Mouse (Mus musculus): ENCODE data around the gene H2afy2. TPM values are rescaled to one million over a fixed set of nuclear protein-coding genes. Genes with fewer than 3 reads are reported as not detected.

The H2afy2 gene
- polyA plus RNA-seq, 1 experiment from 2014 or later = 362 TPM

- H3K27me3 ChIP-seq = no peaks in the 10 kb centered on the region
- no peak overlapping the region for H3K27ac ChIP-seq
- ATAC-seq (ENCODE audit: low FRiP score) = no peak
- H3K9ac ChIP-seq = no peak overlapping the region
- H3K36me3 ChIP-seq (replicated peaks) = peaks cover 98% of the 10 kb centered on the region
- no peak overlapping the region for H3K4me2 ChIP-seq
- no peaks in the 10 kb centered on the region for H3K4me1 ChIP-seq
- 95% methylated on average over 4 of the region's 4 CpGs for WGBS
- H3K4me3 ChIP-seq (replicated peaks) = no peak overlapping the region
- H3K9me3 ChIP-seq = no peaks in the 10 kb centered on the region
These were observed 42.1 kb downstream of the H2afy2 start for GRCm38 (mm10) chr10:61741873-61742272.

GRCm38 (mm10) chr10:61741306-61741705 lies 42.6 kb downstream of the H2afy2 start:
- no peak overlapping the region for H3K4me3 ChIP-seq (replicated peaks)
- H3K4me1 ChIP-seq = no peaks in the 10 kb centered on the region
- H3K27ac ChIP-seq = no peak overlapping the region
- H3K27me3 ChIP-seq = no peaks in the 10 kb centered on the region
- WGBS = 96% methylated on average over 1 of the region's 1 CpGs
- ATAC-seq (ENCODE audit: low FRiP score) = no peak
- no peaks in the 10 kb centered on the region for H3K9me3 ChIP-seq
- no peak overlapping the region for H3K9ac ChIP-seq
- no peak overlapping the region for H3K4me2 ChIP-seq
- H3K36me3 ChIP-seq (replicated peaks) = peaks cover 92% of the 10 kb centered on the region

- H3K36me3 ChIP-seq (replicated peaks) = peaks cover 61% of the 10 kb centered on the region
- no peak overlapping the region for H3K27ac ChIP-seq
- H3K4me3 ChIP-seq (replicated peaks) = no peak overlapping the region
- H3K27me3 ChIP-seq = no peaks in the 10 kb centered on the region
- H3K9me3 ChIP-seq = no peaks in the 10 kb centered on the region
- H3K9ac ChIP-seq = no peak overlapping the region
- WGBS = 95% methylated on average over 4 of the region's 4 CpGs
- no peak for ATAC-seq (ENCODE audit: low FRiP score)
- H3K4me1 ChIP-seq = no peaks in the 10 kb centered on the region
- H3K4me2 ChIP-seq = no peak overlapping the region
These were observed 45.8 kb downstream of the H2afy2 start for GRCm38 (mm10) chr10:61738126-61738525.

DNA sequence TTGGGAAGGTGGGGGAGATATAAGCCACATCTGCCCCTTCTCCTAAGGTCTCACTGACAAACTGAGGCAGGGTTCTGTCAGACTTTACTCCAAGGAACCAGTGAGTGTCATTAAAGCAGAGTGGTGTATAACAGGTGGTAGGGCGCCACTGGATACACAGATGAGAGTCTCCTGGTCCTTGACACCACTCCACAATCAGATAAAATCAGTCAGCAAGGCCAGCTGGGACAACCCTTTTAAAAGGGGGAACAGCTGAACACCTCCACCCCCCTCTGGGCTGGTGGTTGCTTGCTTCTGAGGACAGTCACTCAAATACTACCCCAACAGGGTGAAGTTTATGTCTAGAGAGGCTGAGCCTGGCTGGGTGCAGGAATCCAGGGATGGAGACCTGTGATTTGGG lies 46.4 kb downstream of the H2afy2 start:
- no peak overlapping the region for H3K27ac ChIP-seq
- H3K4me3 ChIP-seq (replicated peaks) = no peak overlapping the region
- H3K27me3 ChIP-seq = no peaks in the 10 kb centered on the region
- H3K4me2 ChIP-seq = no peak overlapping the region
- H3K9ac ChIP-seq = no peak overlapping the region
- H3K36me3 ChIP-seq (replicated peaks) = peaks cover 55% of the 10 kb centered on the region
- no peak for ATAC-seq (ENCODE audit: low FRiP score)
- no peaks in the 10 kb centered on the region for H3K4me1 ChIP-seq
- 92% methylated on average over 1 of the region's 1 CpGs for WGBS
- no peaks in the 10 kb centered on the region for H3K9me3 ChIP-seq

DNA sequence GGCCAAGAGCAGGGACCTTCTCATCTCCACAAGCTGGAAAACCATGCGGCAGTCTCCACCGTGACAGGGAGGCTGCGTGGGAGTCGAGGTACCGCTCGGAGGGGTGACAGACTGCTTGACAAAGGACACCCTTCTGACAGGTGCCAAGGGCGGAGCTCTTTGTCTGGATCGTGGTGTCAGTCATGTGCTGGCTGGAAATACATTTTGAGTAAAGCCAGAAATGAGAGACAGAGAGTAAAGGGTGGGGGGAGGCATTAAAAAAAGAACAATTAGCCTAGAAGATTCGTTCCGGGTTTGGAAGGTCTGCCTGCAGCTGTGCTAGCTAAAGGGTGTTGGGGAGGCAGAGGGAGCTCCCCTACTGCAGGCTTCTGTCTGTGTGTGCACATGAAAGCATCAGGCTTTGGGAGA lies 47.3 kb downstream of the H2afy2 start:
- peaks cover 46% of the 10 kb centered on the region for H3K36me3 ChIP-seq (replicated peaks)
- H3K27ac ChIP-seq = peak overlapping the region; percentile 32
- 81% methylated on average over 10 of the region's 10 CpGs for WGBS
- no peak overlapping the region for H3K9ac ChIP-seq
- no peak for ATAC-seq (ENCODE audit: low FRiP score)
- no peak overlapping the region for H3K4me2 ChIP-seq
- H3K9me3 ChIP-seq = no peaks in the 10 kb centered on the region
- no peaks in the 10 kb centered on the region; the same call in 1 of the 2 replicates for H3K27me3 ChIP-seq
- no peaks in the 10 kb centered on the region for H3K4me1 ChIP-seq
- H3K4me3 ChIP-seq (replicated peaks) = no peak overlapping the region

- peaks cover 24% of the 10 kb centered on the region for H3K36me3 ChIP-seq (replicated peaks)
- no peak overlapping the region for H3K4me3 ChIP-seq (replicated peaks)
- H3K27ac ChIP-seq = no peak overlapping the region
- 38% methylated on average over 3 of the region's 3 CpGs for WGBS
- H3K4me1 ChIP-seq = no peaks in the 10 kb centered on the region
- H3K9me3 ChIP-seq = no peaks in the 10 kb centered on the region
- ATAC-seq (ENCODE audit: low FRiP score) = no peak
- H3K27me3 ChIP-seq = no peaks in the 10 kb centered on the region; the same call in 1 of the 2 replicates
- no peak overlapping the region for H3K4me2 ChIP-seq
- no peak overlapping the region for H3K9ac ChIP-seq
These were observed 49.6 kb downstream of the H2afy2 start for GRCm38 (mm10) chr10:61734377-61734776.

DNA sequence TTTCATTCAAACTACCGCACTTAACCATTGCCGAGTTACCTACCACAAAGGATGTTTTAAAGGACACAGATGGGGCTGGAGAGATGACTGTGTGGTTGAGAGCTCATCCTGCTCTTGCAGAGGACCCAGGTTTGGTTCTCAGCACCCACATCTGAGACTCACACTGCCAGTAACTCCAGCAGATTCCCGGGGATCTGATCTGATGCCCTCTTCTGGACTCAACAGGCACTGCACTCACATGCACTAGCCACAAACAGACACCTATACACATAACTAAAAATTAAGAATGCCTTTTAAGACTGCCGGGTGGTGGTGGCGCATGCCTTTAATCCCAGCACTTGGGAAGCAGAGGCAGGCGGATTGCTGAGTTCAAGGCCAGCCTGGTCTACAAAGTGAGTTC lies 53.8 kb downstream of the H2afy2 start:
- H3K4me1 ChIP-seq = no peaks in the 10 kb centered on the region
- no peak overlapping the region for H3K4me2 ChIP-seq
- 91% methylated on average over 6 of the region's 6 CpGs for WGBS
- no peak overlapping the region for H3K27ac ChIP-seq
- no peak overlapping the region for H3K4me3 ChIP-seq (replicated peaks)
- no peaks in the 10 kb centered on the region; the same call in 1 of the 2 replicates for H3K36me3 ChIP-seq (replicated peaks)
- H3K27me3 ChIP-seq = no peaks in the 10 kb centered on the region; the same call in 1 of the 2 replicates
- ATAC-seq (ENCODE audit: low FRiP score) = no peak
- no peak overlapping the region for H3K9ac ChIP-seq
- H3K9me3 ChIP-seq = no peaks in the 10 kb centered on the region

DNA sequence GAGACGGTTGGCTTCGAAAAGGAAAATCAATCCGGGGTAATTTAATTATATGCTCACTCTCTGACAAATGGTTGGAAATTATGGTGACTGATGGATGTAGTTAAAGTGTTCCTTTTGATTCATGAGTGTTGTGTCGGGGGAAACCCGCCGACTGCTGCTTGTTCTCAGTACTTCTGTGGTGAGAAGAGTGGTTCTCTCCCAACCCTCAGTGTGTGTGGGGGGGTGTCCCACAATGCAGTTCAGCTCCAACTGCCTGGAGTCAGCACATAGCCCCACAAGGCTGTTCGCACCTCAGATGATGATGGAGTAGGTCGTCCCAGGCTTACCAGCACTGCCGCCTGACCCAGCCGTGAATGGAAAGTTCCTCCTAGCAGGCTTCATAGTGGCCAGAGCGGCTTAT lies 54.8 kb downstream of the H2afy2 start:
- H3K27me3 ChIP-seq = no peaks in the 10 kb centered on the region; the same call in 1 of the 2 replicates
- no peak overlapping the region for H3K4me3 ChIP-seq (replicated peaks)
- H3K27ac ChIP-seq = no peak overlapping the region
- no peak overlapping the region for H3K4me2 ChIP-seq
- WGBS = 85% methylated on average over 11 of the region's 11 CpGs
- no peaks in the 10 kb centered on the region for H3K9me3 ChIP-seq
- no peaks in the 10 kb centered on the region; the same call in 1 of the 2 replicates for H3K36me3 ChIP-seq (replicated peaks)
- H3K9ac ChIP-seq = no peak overlapping the region
- H3K4me1 ChIP-seq = no peaks in the 10 kb centered on the region
- ATAC-seq (ENCODE audit: low FRiP score) = no peak

- Histone ChIP-seq H3K36me3 (replicated peaks) (no peaks in the 10 kb centered on the region), H3K27me3 (0 out of 2 replicates have a peak, but pooled peaks cover 4% of the 10 kb centered on the region), H3K4me2 (no peak overlapping the region), H3K4me3 (replicated peaks) (no peak overlapping the region), H3K9me3 (no peaks in the 10 kb centered on the region), H3K9ac (no peak overlapping the region), H3K4me1 (no peaks in the 10 kb centered on the region), H3K27ac (no peak overlapping the region)
- ATAC-seq (ENCODE audit: low FRiP score) = no peak
- 76% methylated on average over 6 of the region's 6 CpGs for WGBS
These were observed 60.7 kb downstream of the H2afy2 start for GRCm38 (mm10) chr10:61723271-61723670.

DNA sequence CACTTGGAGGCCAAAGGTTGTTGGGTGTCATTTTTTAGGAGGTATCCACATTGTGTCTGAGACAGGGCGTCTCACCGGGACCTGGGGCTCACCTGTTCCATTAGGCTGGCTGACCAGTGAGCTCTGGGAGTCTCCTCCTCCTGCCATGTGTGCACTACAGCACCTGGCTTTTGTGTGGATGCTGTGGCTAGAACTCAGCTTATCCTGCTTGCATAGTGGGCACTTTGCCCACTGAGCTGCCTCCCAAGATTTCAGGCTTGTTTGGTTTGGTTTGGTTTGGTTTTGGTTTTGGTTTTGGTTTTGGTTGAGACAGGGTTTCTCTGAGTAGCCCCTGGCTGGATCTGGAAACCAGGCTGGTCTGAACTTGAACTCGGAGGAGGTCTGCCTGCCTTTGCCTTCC lies 61.7 kb downstream of the H2afy2 start:
- Histone ChIP-seq H3K4me3 (replicated peaks) (no peak overlapping the region), H3K9me3 (no peaks in the 10 kb centered on the region), H3K27ac (no peak overlapping the region), H3K4me1 (no peaks in the 10 kb centered on the region), H3K27me3 (0 out of 2 replicates have a peak, but pooled peaks cover 4% of the 10 kb centered on the region), H3K4me2 (no peak overlapping the region), H3K9ac (no peak overlapping the region), H3K36me3 (replicated peaks) (no peaks in the 10 kb centered on the region)
- no peak for ATAC-seq (ENCODE audit: low FRiP score)
- WGBS = 85% methylated on average over 3 of the region's 3 CpGs

GRCm38 (mm10) chr10:61720331-61720730 lies 63.6 kb downstream of the H2afy2 start:
- no peak overlapping the region for H3K4me2 ChIP-seq
- WGBS = 93% methylated on average over 7 of the region's 7 CpGs
- no peak overlapping the region for H3K27ac ChIP-seq
- H3K36me3 ChIP-seq (replicated peaks) = no peaks in the 10 kb centered on the region
- no peak for ATAC-seq (ENCODE audit: low FRiP score)
- no peak overlapping the region for H3K9ac ChIP-seq
- peaks cover 4% of the 10 kb centered on the region for H3K4me1 ChIP-seq
- H3K27me3 ChIP-seq = peaks cover 14% of the 10 kb centered on the region
- no peak overlapping the region for H3K4me3 ChIP-seq (replicated peaks)
- no peaks in the 10 kb centered on the region for H3K9me3 ChIP-seq

GRCm38 (mm10) chr10:61717406-61718296 lies 66.3 kb downstream of the H2afy2 start:
- no peak for ATAC-seq (ENCODE audit: low FRiP score)
- no peak overlapping the region for H3K9ac ChIP-seq
- H3K36me3 ChIP-seq (replicated peaks) = no peaks in the 10 kb centered on the region
- H3K4me3 ChIP-seq (replicated peaks) = no peak overlapping the region
- no peaks in the 10 kb centered on the region for H3K9me3 ChIP-seq
- peaks cover 9% of the 10 kb centered on the region for H3K4me1 ChIP-seq
- H3K27me3 ChIP-seq = peaks cover 27% of the 10 kb centered on the region
- no peak overlapping the region for H3K4me2 ChIP-seq
- 90% methylated on average over 12 of the region's 12 CpGs for WGBS
- no peak overlapping the region for H3K27ac ChIP-seq

Data from forebrain, embryonic 12.5 days (tissue).